Mouse (Mus musculus): Measurements from ENCODE around the gene Krt18. TPM values are rescaled to one million over a fixed set of nuclear protein-coding genes. Genes with fewer than 3 reads are reported as not detected.

Gene Krt18
- polyA plus RNA-seq, 1 experiment from 2014 or later, result 176 TPM

DNA sequence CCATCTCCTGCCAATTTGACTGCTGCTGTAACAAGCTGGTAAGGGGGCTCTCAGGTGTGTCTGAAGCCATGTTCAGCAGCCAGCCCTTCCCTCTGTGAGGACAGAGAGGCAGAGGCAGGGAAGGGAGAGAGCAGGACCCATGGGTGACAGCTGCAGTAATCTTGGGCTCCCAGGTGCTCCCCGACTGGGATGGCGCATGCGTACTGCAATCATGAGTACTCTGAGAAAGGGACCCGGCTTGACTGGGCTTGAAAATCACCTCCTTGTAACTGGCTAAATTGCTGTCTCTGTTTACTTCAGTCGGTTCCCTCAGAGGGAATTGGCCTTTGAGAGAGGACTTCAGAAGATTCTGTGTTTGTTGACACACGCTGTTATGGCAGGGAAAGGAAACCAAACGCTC is 14.0 kb downstream of the Krt18 start:
- no peak overlapping the region for H3K27ac ChIP-seq
- H3K4me3 ChIP-seq (replicated peaks), result no peak overlapping the region
- 0 out of 2 replicates have a peak, but pooled peaks cover 5% of the 10 kb centered on the region for H3K4me1 ChIP-seq
- H3K27me3 ChIP-seq, result peaks cover 13% of the 10 kb centered on the region; the same call in 1 of the 2 replicates
- H3K9me3 ChIP-seq (replicated peaks), result no peaks in the 10 kb centered on the region
- no peak overlapping the region for H3K9ac ChIP-seq
- 22% methylated on average over 7 of the region's 7 CpGs for WGBS
- ATAC-seq (replicated peaks; ENCODE audit: low FRiP score), result no peak
- H3K4me2 ChIP-seq, result peak overlapping the region; percentile 39; the same call in 1 of the 2 replicates
- H3K36me3 ChIP-seq, result no peaks in the 10 kb centered on the region

DNA sequence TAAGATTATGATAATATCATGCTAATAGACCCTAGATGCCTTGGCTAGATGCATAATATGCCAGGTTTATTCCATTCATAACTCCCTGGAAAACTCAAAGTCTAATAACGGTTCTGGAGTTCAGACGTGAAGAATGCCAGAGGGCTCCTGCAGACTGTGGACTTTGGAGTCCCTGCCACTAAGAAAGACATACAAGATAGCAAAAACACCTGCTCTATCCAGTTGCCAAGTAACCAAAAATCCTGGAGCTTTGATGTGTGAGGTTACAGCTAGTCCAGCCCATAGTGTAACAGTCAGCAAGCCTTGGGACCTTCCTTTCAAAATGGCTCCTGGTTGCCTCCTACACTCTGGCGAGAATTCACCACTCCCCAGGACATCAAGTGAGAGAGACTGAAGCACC is 16.8 kb downstream of the Krt18 start:
- no peaks in the 10 kb centered on the region for H3K9me3 ChIP-seq (replicated peaks)
- no peak overlapping the region for H3K9ac ChIP-seq
- 84% methylated on average over 3 of the region's 3 CpGs for WGBS
- no peak for ATAC-seq (replicated peaks; ENCODE audit: low FRiP score)
- H3K4me2 ChIP-seq, result no peak overlapping the region
- H3K27ac ChIP-seq, result no peak overlapping the region
- H3K36me3 ChIP-seq, result no peaks in the 10 kb centered on the region
- no peaks in the 10 kb centered on the region for H3K4me1 ChIP-seq
- no peak overlapping the region for H3K4me3 ChIP-seq (replicated peaks)
- H3K27me3 ChIP-seq, result peaks cover 13% of the 10 kb centered on the region; the same call in 1 of the 2 replicates

DNA sequence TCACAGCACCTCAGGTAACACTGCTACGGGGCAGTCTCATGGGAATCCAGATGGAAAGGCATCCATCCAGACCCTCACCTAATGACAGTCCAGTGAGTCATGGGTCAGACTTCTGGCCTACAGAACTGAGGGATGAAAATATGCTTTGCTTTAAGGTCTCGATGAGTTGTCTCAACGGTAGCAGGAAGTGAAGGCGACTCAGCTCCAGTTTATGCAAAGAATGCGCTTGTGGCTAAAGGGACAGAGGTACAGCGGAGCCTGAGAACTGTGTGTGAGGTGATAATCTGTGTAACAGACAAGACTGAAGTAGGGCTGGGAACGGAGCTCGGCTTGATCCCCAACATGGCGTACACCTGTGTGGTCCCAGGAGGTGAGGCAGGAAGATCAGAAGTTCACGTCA is 17.7 kb downstream of the Krt18 start:
- WGBS, result 84% methylated on average over 10 of the region's 10 CpGs
- Histone ChIP-seq H3K27me3 (peaks cover 10% of the 10 kb centered on the region; the same call in 1 of the 2 replicates), H3K4me1 (no peaks in the 10 kb centered on the region), H3K9me3 (replicated peaks) (no peaks in the 10 kb centered on the region), H3K36me3 (no peaks in the 10 kb centered on the region), H3K27ac (no peak overlapping the region), H3K9ac (no peak overlapping the region), H3K4me2 (no peak overlapping the region), H3K4me3 (replicated peaks) (no peak overlapping the region)
- no peak for ATAC-seq (replicated peaks; ENCODE audit: low FRiP score)

DNA sequence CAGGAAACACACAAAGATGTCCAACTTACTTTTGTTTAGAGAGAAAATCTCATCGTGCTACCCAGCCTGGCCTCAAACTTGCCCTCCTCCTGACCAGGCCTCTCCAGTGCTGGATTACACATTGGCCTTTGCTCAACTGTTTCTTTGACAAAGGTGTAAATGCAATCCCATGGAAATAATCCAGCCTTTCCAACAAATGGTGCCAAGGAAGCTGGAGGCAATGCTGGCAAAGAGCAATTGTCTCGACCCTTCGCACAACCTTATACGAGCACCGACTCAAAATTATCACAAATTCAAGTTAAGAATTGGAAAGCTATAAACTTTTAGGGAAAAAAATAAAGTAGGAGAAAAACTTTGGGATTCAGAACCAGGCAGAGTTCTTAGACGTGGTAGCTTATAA is 20.0 kb downstream of the Krt18 start:
- ATAC-seq (replicated peaks; ENCODE audit: low FRiP score), result no peak
- H3K4me1 ChIP-seq, result peaks cover 11% of the 10 kb centered on the region; the same call in 1 of the 2 replicates
- no peaks in the 10 kb centered on the region for H3K36me3 ChIP-seq
- H3K27me3 ChIP-seq, result no peaks in the 10 kb centered on the region
- no peak overlapping the region for H3K9ac ChIP-seq
- no peaks in the 10 kb centered on the region for H3K9me3 ChIP-seq (replicated peaks)
- no peak overlapping the region for H3K4me3 ChIP-seq (replicated peaks)
- H3K4me2 ChIP-seq, result no peak overlapping the region
- no peak overlapping the region for H3K27ac ChIP-seq
- WGBS, result 88% methylated on average over 6 of the region's 6 CpGs

DNA sequence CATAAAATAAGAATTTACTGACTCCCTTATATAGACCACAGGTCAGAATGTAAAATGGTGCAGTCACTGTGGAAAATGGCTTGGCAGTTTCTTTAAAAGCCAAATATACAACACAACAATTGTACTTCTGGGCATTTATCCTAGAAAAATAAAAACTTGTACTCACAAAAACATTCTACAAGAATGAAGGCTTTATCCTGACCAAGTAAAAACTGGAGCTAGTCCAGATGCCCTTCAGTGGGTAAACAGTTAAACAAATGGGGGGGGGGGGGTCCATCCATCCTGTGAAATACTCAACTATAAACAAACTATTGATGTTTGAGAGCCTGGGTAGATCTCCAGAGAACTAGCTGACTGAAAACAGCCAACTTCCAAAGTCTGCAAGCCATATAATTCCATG is 21.9 kb downstream of the Krt18 start:
- ATAC-seq (replicated peaks; ENCODE audit: low FRiP score), result no peak
- H3K9ac ChIP-seq, result no peak overlapping the region
- H3K9me3 ChIP-seq (replicated peaks), result no peaks in the 10 kb centered on the region
- H3K4me3 ChIP-seq (replicated peaks), result no peak overlapping the region
- peaks cover 11% of the 10 kb centered on the region; the same call in 1 of the 2 replicates for H3K4me1 ChIP-seq
- H3K27ac ChIP-seq, result no peak overlapping the region
- H3K36me3 ChIP-seq, result no peaks in the 10 kb centered on the region
- no peaks in the 10 kb centered on the region for H3K27me3 ChIP-seq
- H3K4me2 ChIP-seq, result no peak overlapping the region

DNA sequence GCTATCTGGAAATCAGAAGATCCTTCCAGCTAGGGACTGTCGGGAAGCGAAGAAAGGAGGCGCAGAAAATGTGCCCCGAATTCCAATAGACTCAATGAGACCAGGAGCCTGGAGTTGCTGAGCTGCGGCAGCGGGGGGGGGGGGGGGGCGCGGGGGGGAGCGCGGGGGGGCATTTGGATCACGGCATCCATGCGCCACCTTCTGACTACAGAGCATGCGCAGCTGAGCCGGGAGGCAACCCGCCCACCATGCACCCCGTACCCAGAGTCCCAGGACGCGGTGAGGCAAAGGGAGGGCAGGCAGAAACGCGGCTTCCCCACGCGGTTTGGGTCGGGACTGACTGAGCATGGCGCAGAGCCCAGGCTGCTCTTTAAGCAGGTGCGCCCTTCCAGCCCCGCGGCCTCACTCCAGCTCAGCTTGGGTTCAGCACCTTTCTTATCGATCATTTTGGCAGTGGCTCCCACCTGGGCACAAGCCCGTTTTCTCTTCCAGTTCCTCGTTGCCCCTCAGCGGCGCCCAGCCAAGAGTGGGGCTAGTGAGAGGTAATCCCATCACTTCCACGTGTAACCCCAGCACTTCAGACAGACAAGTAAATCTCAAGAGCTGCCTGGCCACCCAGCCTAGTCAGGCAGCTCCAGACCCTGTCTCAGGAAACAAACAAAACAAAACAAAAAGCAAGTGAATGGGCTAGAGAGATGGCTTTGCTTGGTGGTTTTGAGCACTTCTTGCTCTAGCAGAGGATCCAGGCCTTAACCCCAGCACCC is 24.1 kb downstream of the Krt18 start:
- Histone ChIP-seq H3K4me1 (peaks cover 11% of the 10 kb centered on the region; the same call in 1 of the 2 replicates), H3K4me3 (replicated peaks) (peak overlapping the region; percentile 52), H3K9ac (peak overlapping the region; percentile 57), H3K27me3 (no peaks in the 10 kb centered on the region), H3K4me2 (peak overlapping the region; percentile 90), H3K36me3 (no peaks in the 10 kb centered on the region), H3K27ac (peak overlapping the region; percentile 85), H3K9me3 (replicated peaks) (no peaks in the 10 kb centered on the region)
- WGBS, result 1% methylated on average over 29 of the region's 33 CpGs
- ATAC-seq (replicated peaks; ENCODE audit: low FRiP score), result peak; percentile 29

DNA sequence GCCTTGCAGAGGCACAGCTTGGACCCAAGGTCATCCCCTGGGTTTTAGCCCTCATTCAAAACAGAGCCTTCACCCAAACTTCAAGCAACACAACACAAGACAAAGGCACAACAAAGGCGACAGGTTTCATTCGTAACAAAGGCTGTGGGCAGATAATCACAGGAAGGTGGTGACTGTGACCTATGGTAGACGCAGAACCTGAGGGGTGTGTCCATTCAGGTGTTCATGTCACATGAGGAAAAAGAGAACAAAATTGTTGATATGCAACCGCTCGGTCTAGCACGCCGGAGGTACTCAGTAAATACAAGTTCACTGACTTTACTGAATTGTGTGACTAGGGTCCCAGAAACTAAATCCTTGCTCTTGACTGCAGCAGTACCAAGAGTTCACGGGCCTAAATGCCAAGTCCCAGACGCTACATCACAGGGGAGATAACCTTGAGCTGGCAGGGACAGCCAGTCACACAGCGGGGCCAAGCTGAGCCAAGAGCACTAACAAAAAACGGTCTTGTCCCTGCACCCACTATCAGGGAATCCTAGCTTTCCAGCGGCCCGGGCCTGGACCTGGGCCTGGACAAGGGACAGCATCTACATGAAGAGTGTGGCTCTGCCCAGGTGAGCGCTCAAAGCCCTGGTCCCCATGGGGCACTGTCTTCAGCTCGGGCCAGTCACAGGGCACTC is 28.7 kb downstream of the Krt18 start:
- Histone ChIP-seq H3K27ac (no peak overlapping the region), H3K4me3 (replicated peaks) (no peak overlapping the region), H3K27me3 (no peaks in the 10 kb centered on the region), H3K9me3 (replicated peaks) (no peaks in the 10 kb centered on the region), H3K9ac (no peak overlapping the region), H3K36me3 (no peaks in the 10 kb centered on the region), H3K4me1 (peaks cover 6% of the 10 kb centered on the region; the same call in 1 of the 2 replicates), H3K4me2 (no peak overlapping the region)
- no peak for ATAC-seq (replicated peaks; ENCODE audit: low FRiP score)
- WGBS, result 92% methylated on average over 15 of the region's 15 CpGs

DNA sequence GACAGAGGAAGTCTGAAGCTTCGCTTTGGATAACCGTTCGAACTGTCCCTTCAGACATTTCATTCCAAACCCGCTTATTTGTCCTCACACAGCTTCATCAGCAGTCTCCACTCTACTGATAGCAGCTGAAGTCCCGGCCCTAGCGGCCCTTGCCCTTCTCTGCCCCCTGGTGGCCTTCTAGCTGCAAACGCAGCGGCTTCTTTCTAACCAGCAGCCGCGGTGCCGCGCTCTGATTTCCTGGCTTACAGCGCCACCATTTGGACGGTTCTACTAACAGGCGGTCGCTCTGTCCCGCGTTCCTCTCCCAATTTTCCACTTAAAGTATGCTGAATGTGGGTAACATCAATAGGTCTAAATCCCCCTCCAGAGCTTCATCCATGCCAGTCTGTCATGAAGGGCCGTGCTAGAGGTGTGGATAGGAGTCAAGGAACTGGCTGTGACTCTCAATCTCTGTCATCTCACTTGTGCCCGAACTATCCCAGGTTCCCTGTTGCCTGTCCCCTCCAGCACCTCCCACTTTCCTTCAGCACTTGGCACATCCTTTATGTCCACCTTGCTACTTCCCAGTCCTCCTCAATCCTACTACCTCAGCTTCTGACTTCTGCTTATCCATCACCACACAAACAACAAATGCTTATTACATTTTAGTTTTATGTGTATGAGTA is 37.8 kb downstream of the Krt18 start:
- H3K27me3 ChIP-seq, result peaks cover 20% of the 10 kb centered on the region
- no peak overlapping the region for H3K27ac ChIP-seq
- H3K4me1 ChIP-seq, result peaks cover 19% of the 10 kb centered on the region
- H3K4me2 ChIP-seq, result no peak overlapping the region
- 4% methylated on average over 20 of the region's 20 CpGs for WGBS
- no peaks in the 10 kb centered on the region for H3K36me3 ChIP-seq
- no peak overlapping the region for H3K4me3 ChIP-seq (replicated peaks)
- H3K9ac ChIP-seq, result no peak overlapping the region
- H3K9me3 ChIP-seq (replicated peaks), result no peaks in the 10 kb centered on the region
- ATAC-seq (replicated peaks; ENCODE audit: low FRiP score), result peak; percentile 81

DNA sequence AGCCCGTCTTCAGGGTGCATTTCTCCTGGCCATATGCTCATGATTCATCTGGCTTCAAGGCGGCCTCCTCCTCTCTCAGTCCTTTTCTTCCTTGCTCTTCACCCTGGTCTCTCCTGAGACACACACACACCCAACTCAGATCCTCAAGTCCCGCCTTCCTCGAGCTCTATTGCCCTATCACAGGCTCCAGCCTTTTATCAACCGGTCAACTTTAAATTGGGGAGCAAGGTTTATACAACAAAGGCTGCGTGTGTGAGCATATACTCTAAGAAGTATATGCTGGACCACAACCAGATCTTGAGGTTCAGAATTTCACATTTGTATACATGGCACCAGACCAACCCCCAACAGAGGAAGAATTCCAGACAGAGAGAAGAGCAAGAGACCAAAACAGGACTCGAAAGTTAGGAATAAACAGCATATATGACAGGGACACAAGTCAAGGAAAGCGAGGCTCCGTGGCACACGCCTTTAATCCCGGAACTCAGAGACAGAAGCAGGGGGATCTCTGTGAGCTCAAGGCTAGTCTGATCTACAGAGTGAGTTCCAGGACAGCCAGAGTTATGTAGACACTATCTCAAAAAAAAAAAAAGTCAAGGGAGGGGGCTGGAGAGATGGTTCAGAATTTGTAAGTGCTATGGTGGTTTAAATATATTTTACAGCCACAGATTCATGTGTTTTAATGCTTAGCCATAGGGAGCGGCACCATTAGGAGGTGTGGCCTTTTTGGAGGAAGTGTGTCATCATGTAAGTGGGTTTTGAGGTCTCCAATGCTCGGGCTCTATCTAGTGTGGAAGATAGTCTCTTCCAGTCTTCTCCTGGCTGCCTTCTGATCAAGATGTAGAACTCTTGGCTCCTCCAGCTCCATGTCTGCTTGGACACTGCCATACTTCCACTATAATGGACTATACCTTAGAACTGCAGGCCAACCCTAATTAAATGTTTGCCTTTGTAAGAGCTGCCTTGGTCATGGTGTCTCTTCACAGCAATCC is 42.8 kb downstream of the Krt18 start:
- Histone ChIP-seq H3K9ac (no peak overlapping the region), H3K9me3 (replicated peaks) (no peaks in the 10 kb centered on the region), H3K4me2 (no peak overlapping the region), H3K36me3 (no peaks in the 10 kb centered on the region), H3K4me3 (replicated peaks) (no peak overlapping the region), H3K4me1 (peaks cover 23% of the 10 kb centered on the region), H3K27me3 (peaks cover 20% of the 10 kb centered on the region), H3K27ac (no peak overlapping the region)
- 80% methylated on average over 13 of the region's 13 CpGs for WGBS
- no peak for ATAC-seq (replicated peaks; ENCODE audit: low FRiP score)

DNA sequence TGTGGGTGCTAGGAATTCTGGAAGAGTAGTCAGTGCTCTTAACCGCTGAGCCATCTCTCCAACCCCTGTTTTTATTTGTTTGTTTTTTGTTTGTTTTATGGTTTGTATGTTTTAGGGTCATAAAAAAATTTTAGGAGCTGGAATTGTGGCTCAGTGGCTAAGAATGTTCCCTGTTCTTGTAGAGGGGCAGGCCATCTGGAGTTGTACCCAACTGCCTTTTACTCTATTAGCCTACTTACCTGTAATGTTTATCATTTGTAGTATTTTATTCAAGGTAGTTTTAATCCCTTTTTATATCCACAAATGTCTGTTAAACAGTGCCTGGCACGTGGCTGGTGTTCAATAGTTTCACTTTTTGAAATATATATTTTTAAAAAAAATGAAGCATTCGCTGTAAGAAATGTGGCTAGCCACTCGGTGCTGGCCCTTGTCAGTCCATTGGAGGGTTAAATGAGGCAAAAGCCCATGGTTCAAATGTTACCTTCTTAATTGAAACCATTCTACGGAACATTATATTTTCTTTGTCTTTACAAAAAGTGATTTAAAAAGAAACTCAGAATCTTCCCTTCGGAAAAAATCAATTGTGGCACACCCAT is 45.1 kb downstream of the Krt18 start:
- 0 out of 2 replicates have a peak, but pooled peaks cover 3% of the 10 kb centered on the region for H3K36me3 ChIP-seq
- 0 out of 2 replicates have a peak overlapping the region, but pooled peaks have one; percentile 15 for H3K9ac ChIP-seq
- ATAC-seq (replicated peaks; ENCODE audit: low FRiP score), result peak; percentile 34; the same call in 1 of the 2 replicates
- H3K27ac ChIP-seq, result no peak overlapping the region; the same call in 1 of the 2 replicates
- peaks cover 30% of the 10 kb centered on the region for H3K4me1 ChIP-seq
- 13% methylated on average over 6 of the region's 6 CpGs for WGBS
- peak overlapping the region; percentile 77 for H3K4me2 ChIP-seq
- H3K4me3 ChIP-seq (replicated peaks), result peak overlapping the region; percentile 71
- no peaks in the 10 kb centered on the region for H3K27me3 ChIP-seq
- H3K9me3 ChIP-seq (replicated peaks), result no peaks in the 10 kb centered on the region

DNA sequence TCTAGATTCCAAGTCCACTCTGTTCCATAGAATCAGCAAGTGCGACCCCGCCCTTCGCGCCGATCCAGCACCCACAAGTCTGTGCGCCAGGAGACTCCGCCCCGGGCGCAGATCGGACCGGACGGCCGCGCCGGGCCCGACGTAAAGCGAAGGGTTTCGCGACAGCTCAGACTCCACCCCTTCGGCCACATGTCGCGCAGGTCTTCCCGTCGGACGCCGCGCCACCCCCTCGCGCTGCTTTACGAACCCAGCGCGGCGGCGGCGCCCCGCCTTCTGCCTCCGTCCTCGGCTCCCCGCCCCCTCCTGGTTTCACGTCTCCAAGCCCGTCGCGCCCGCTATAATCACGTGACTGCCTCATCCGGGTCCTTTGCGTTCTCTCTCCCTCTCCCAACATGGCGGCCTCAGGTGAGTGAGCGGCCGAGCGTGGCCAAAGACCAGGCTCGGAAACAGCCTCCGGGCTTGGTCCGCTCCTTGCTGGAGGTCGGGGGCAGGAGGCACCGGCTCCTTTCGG is 45.6 kb downstream of the Krt18 start, which contains the start of gene Eif4b:
Gene Eif4b (plus strand): TSS at position 215 of the 511 bp plus-strand sequence.
- Histone ChIP-seq H3K9ac (peak within 1 kb of the TSS; percentile 93), H3K4me3 (replicated peaks) (peak within 1 kb of the TSS; percentile 71), H3K4me2 (peak within 1 kb of the TSS; percentile 77), H3K4me1 (peaks cover 30% of the 10 kb centered on the region), H3K9me3 (replicated peaks) (no peaks in the 10 kb centered on the region), H3K36me3 (0 out of 2 replicates have a peak, but pooled peaks cover 3% of the 10 kb centered on the region), H3K27me3 (no peaks in the 10 kb centered on the region), H3K27ac (peak within 1 kb of the TSS; percentile 94)
- under 1% methylated on average over 58 of the region's 58 CpGs for WGBS
- peak; percentile 94 for ATAC-seq (replicated peaks; ENCODE audit: low FRiP score)

Measured in kidney, embryonic 15.5 days (tissue).